ENCODE assay signal across 32 mouse cellular contexts in the genomic region with DNA sequence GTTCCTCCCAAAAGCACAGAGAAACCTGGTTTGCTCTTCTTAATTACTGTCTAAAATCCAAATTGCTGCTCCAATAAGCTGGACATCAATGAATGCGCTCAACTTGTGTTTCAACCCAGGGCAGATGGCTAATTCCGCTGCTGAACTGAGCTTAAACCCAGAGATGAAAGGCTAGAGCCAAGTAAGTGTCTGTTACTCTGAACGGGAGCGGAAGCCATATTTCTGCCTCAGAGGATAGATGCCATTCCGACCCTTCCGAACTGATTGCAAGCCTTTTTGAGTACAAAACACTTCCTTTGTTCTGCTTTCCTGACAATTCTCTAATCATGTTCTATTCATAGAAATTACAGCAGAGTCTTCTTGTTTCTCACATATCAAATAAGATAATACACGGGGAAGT. TPM values are rescaled to one million over a fixed set of nuclear protein-coding genes. Genes with fewer than 3 reads are reported as not detected.
A peak's percentile ranks its signal among the peaks of the same experiment; 100 is the strongest.
DNase-seq lines count a peak whose midpoint lies in the region; ATAC-seq and TF ChIP-seq lines count a peak whose summit lies in the region.
"Had no signal": no experiment of that assay in that cellular context is flagged by ENCODE, and none has a peak within 500 bp of the region (broad histone marks: within the 10 kb centered on the region; RNA-seq: fewer than 3 reads in every experiment).

No protein-coding gene starts in this region.

- H3K4me1 ChIP-seq in kidney, embryonic 15.5 days, result no peaks in the 10 kb centered on the region
- no peaks in the 10 kb centered on the region for H3K4me1 ChIP-seq in midbrain, postnatal 0 days (ENCODE audit: insufficient read depth, low read length)
- H3K4me1 ChIP-seq in midbrain, embryonic 10.5 days, result peaks cover 17% of the 10 kb centered on the region
- H3K4me1 ChIP-seq: limb, embryonic 13.5 days had no signal

- no peaks in the 10 kb centered on the region for H3K27me3 ChIP-seq in kidney, embryonic 15.5 days
- no peaks in the 10 kb centered on the region for H3K27me3 ChIP-seq in midbrain, postnatal 0 days (ENCODE audit: insufficient read depth, low read length)
- peaks cover 16% of the 10 kb centered on the region; the same call in 1 of the 2 replicates for H3K27me3 ChIP-seq in midbrain, embryonic 10.5 days (ENCODE audit: low read depth, poor library complexity, severe bottlenecking)
- H3K27me3 ChIP-seq: heart, embryonic 15.5 days; limb, embryonic 13.5 days; lung, embryonic 15.5 days; neural tube, embryonic 13.5 days had no signal

- H3K27ac ChIP-seq in kidney, embryonic 15.5 days, result no peak overlapping the region
- H3K27ac ChIP-seq in midbrain, postnatal 0 days (ENCODE audit: low read depth, low read length), result no peak overlapping the region
- H3K27ac ChIP-seq in midbrain, embryonic 10.5 days (replicated peaks), result no peak overlapping the region
- H3K27ac ChIP-seq: forebrain, embryonic 12.5 days; heart, embryonic 15.5 days; hindbrain, embryonic 14.5 days; limb, embryonic 13.5 days; lung, embryonic 15.5 days; midbrain, embryonic 12.5 days; neural tube, embryonic 13.5 days had no signal

- H3K4me3 ChIP-seq in kidney, embryonic 15.5 days (replicated peaks), result no peak overlapping the region
- no peak overlapping the region for H3K4me3 ChIP-seq in midbrain, postnatal 0 days (ENCODE audit: low read depth, low read length)
- no peak overlapping the region for H3K4me3 ChIP-seq in midbrain, embryonic 10.5 days
- H3K4me3 ChIP-seq: erythroblast, embryonic 14.5 days; forebrain, embryonic 12.5 days; heart, embryonic 15.5 days; limb, embryonic 13.5 days; lung, embryonic 15.5 days; midbrain, embryonic 12.5 days; neural tube, embryonic 13.5 days had no signal

- H3K9me3 ChIP-seq in kidney, embryonic 15.5 days (replicated peaks), result no peaks in the 10 kb centered on the region
- H3K9me3 ChIP-seq in midbrain, postnatal 0 days (ENCODE audit: low read length), result no peaks in the 10 kb centered on the region
- no peaks in the 10 kb centered on the region for H3K9me3 ChIP-seq in midbrain, embryonic 10.5 days (replicated peaks)
- H3K9me3 ChIP-seq: forebrain, embryonic 12.5 days; heart, embryonic 15.5 days; limb, embryonic 13.5 days; lung, embryonic 15.5 days; midbrain, embryonic 12.5 days; neural tube, embryonic 13.5 days had no signal

- H3K4me2 ChIP-seq in kidney, embryonic 15.5 days, result no peak overlapping the region
- H3K4me2 ChIP-seq in midbrain, postnatal 0 days (ENCODE audit: low read depth, low read length, poor library complexity, severe bottlenecking), result no peak overlapping the region
- H3K4me2 ChIP-seq: forebrain, embryonic 12.5 days; heart, embryonic 15.5 days; hindbrain, embryonic 14.5 days; limb, embryonic 13.5 days; liver, embryonic 11.5 days; lung, embryonic 15.5 days; midbrain, embryonic 12.5 days; neural tube, embryonic 13.5 days had no signal

- 47% methylated on average over 7 of the region's 7 CpGs for WGBS in kidney, embryonic 15.5 days
- 75% methylated on average over 7 of the region's 7 CpGs for WGBS in midbrain, postnatal 0 days
- WGBS in midbrain, embryonic 10.5 days, result 87% methylated on average over 7 of the region's 7 CpGs

- H3K9ac ChIP-seq in kidney, embryonic 15.5 days, result no peak overlapping the region
- no peak overlapping the region for H3K9ac ChIP-seq in midbrain, postnatal 0 days (replicated peaks; ENCODE audit: low read length, poor library complexity, severe bottlenecking)
- H3K9ac ChIP-seq: forebrain, embryonic 12.5 days; heart, embryonic 15.5 days; hindbrain, embryonic 14.5 days; limb, embryonic 13.5 days; lung, embryonic 15.5 days; midbrain, embryonic 12.5 days; neural tube, embryonic 13.5 days had no signal

- no peak for TF ChIP-seq CTCF in midbrain, postnatal 0 days (IDR thresholded peaks at IDR 0.05)

- ATAC-seq in kidney, embryonic 15.5 days (replicated peaks; ENCODE audit: low FRiP score), result no peak
- ATAC-seq in midbrain, postnatal 0 days (ENCODE audit: low FRiP score), result no peak
- no peak for ATAC-seq in activated CD4-positive, CD25-positive, alpha-beta regulatory T cell, adult 4 months
- ATAC-seq: inflammation-experienced regulatory T-cells, adult 6 months had no signal

- no peaks in the 10 kb centered on the region for H3K36me3 ChIP-seq in kidney, embryonic 15.5 days
- no peaks in the 10 kb centered on the region for H3K36me3 ChIP-seq in midbrain, postnatal 0 days (ENCODE audit: insufficient read depth, low read length)
- H3K36me3 ChIP-seq in midbrain, embryonic 10.5 days, result no peaks in the 10 kb centered on the region
- H3K36me3 ChIP-seq: forebrain, embryonic 12.5 days; heart, embryonic 15.5 days; limb, embryonic 13.5 days; lung, embryonic 15.5 days; midbrain, embryonic 12.5 days; neural tube, embryonic 13.5 days had no signal

- DNase-seq in cerebellum, postnatal 14 days, result peak; percentile 51 to 58
- no peak for DNase-seq in cerebellum, adult 8-10 months
- peak; percentile 11 for DNase-seq in kidney, adult 11 months
- DNase-seq in midbrain, postnatal 0 days (ENCODE audit: low spot score), result peak; percentile 26
- no peak for DNase-seq in midbrain, embryonic 10.5 days (ENCODE audit: low spot score)
- DNase-seq: adrenal gland, adult 2 months; adrenal gland, postnatal 36 days; cerebellum, adult 9-10 months; gastrocnemius, postnatal 10 days; heart, postnatal 4 days; right cerebral cortex, postnatal 14 days; thymus, postnatal 4 days had no signal

RNA-seq across cellular contexts. Expression of a gene that starts 36.3 kb away (rescaled TPM):
- 171 and 180 TPM in 2 replicates for polyA plus RNA-seq in kidney, embryonic 15.5 days (2015; fragmentation: Nextera tagmentation; extraction: Ambion mirVana)
- 67.5 and 85.5 TPM in 2 replicates for total RNA-seq in midbrain, postnatal 0 days (2014; rRNA removed)
- polyA plus RNA-seq in midbrain, postnatal 0 days (2015; fragmentation: Nextera tagmentation; extraction: Ambion mirVana), result 93.9 and 97.5 TPM in 2 replicates
- 158 and 164 TPM in 2 replicates for polyA plus RNA-seq in midbrain, embryonic 10.5 days (2016; fragmentation: Nextera tagmentation; extraction: Ambion mirVana)
- 10 to 100 TPM; 85.2 to 91.7 TPM for polyA plus RNA-seq in activated CD4-positive, CD25-positive, alpha-beta regulatory T cell, adult 4 months (2017; shearing (Covaris generic))

RNA-seq across cellular contexts. Expression of a gene that starts 41.3 kb away (rescaled TPM):
- 0.95 and 0.97 TPM in 2 replicates for polyA plus RNA-seq in kidney, embryonic 15.5 days (2015; fragmentation: Nextera tagmentation; extraction: Ambion mirVana)
- 1.6 TPM in 1 of 2 replicates, not detected in the other for total RNA-seq in midbrain, postnatal 0 days (2014; rRNA removed)
- 0.32 and 0.49 TPM in 2 replicates for polyA plus RNA-seq in midbrain, postnatal 0 days (2015; fragmentation: Nextera tagmentation; extraction: Ambion mirVana)
- 0.50 and 1.1 TPM in 2 replicates for polyA plus RNA-seq in midbrain, embryonic 10.5 days (2016; fragmentation: Nextera tagmentation; extraction: Ambion mirVana)
- polyA plus RNA-seq in activated CD4-positive, CD25-positive, alpha-beta regulatory T cell, adult 4 months (2017; shearing (Covaris generic)), result not detected
- total RNA-seq: adrenal gland, adult 2 months; adrenal gland, postnatal 36 days; common myeloid progenitor, adult 5-6 weeks; gastrocnemius, postnatal 10 days; heart, postnatal 4 days; layer of hippocampus, adult 8-10 months; layer of hippocampus, postnatal 25 days; left cerebral cortex, adult 8-10 months; left cerebral cortex, postnatal 36 days; megakaryocyte progenitor cell, adult 5-6 weeks; MEL had no signal
- polyA plus RNA-seq: adrenal gland, adult 2 months; erythroblast, embryonic 14.5 days; forebrain, embryonic 12.5 days; inflammation-experienced regulatory T-cells, adult 6 months; limb, embryonic 13.5 days; testis, adult 2 months had no signal

Comparison
In these comparisons a context has a peak if more than half of its experiments do, and no peak if none do; other contexts are left out.
1. DNase-seq: peak in cerebellum, postnatal 14 days (2 of 2), kidney, adult 11 months (single experiment) and midbrain, postnatal 0 days (single experiment); none in cerebellum, adult 8-10 months (single experiment) and midbrain, embryonic 10.5 days (single experiment).